Mouse (Mus musculus): Measurements from ENCODE around the gene Ica1l. TPM values are rescaled to one million over a fixed set of nuclear protein-coding genes. Genes with fewer than 3 reads are reported as not detected.
"Not testable (repeated sequence)": the region's sequence is repeated elsewhere in the genome, so short reads cannot be mapped to it uniquely, and the experiment has no call there.

Gene Ica1l
- 0.90 and 1.4 TPM in 2 replicates for polyA plus RNA-seq (2015; fragmentation: Nextera tagmentation; extraction: Ambion mirVana)

DNA sequence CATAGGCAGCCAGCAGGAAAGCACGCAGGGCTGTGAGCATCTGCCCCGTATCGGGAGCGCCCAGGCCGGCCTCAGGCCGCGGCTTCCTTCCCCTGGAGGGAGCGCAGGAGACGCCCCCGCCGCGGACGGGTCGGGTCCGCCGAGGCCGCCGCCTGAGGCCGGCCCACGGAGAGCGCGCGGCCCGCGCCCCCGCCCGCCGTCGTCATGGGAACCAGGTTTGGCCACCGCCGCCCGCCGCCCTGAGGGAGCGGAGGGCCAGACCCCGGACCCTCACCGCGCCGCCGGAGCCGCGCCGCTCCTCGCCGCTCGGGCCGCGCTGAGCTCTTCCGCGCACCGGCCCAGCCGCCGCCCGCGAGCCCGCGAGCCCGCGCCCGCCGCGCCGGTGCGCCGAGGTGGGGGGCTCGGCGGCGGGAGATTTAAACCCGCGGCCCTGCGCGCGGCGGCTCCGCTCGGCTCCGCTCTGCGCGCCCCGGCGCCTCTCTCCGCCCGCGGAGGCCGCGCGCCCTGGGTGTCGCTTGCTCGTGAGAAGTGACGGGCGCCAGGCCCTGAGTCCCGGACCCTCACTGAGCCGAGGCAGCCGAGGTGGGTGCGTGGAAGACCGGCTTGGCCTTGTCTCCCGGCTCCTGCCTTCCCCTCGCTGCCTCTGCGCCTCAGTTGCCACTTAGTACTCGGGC lies at the start of gene Ica1l:
Gene Ica1l, minus strand, starts transcription at position 389 of the 674 bp plus-strand sequence.
- TF ChIP-seq EP300 (optimal IDR thresholded peaks at IDR 0.05) (no peak), CTCF (IDR thresholded peaks at IDR 0.05; ENCODE audit: low read depth) (no peak)
- Histone ChIP-seq H3K9me3 (ENCODE audit: control insufficient read depth, low read length) (no peaks in the 10 kb centered on the region), H3K4me1 (replicated peaks; ENCODE audit: control insufficient read depth, insufficient read depth) (no peaks in the 10 kb centered on the region), H3K4me2 (replicated peaks; ENCODE audit: low read depth) (peak within 1 kb of the TSS; percentile 98), H3K27me3 (ENCODE audit: control insufficient read depth, insufficient read depth, low read length) (no peaks in the 10 kb centered on the region), H3K27ac (replicated peaks) (no peak within 1 kb of the TSS), H3K9ac (ENCODE audit: low read length) (peak within 1 kb of the TSS; percentile 61), H3K4me3 (ENCODE audit: low read depth, low read length) (peak within 1 kb of the TSS; percentile 65), H3K36me3 (ENCODE audit: control insufficient read depth, insufficient read depth, low read length) (no peaks in the 10 kb centered on the region)
- DNase-seq (ENCODE audit: low spot score) (peak; percentile 56), ATAC-seq (ENCODE audit: low FRiP score, low TSS enrichment) (peak; percentile 75)
- under 1% methylated on average over 48 of the region's 99 CpGs for WGBS

DNA sequence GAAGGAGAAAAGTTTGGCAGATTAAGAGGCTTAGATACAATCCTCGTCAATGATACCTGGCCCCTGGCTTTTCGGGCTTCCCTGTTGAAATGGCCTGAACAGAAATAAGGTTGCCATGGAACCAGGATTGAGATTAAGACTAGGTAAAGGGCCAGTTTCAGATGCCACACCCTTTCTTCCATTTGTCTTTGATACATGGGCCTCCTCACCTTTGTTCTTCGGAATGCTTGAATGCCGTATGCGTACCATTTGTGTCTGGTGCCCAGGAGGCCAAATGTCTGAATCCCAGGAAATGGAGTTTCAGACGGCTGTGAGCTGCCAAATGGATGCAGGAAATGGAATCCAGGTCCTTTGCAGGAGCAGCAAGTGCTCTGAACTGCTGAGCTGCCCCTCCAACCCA lies 33.4 kb upstream of the Ica1l start:
- TF ChIP-seq CTCF (IDR thresholded peaks at IDR 0.05; ENCODE audit: low read depth) = no peak
- no peak for TF ChIP-seq EP300 (optimal IDR thresholded peaks at IDR 0.05)
- no peak overlapping the region for H3K4me2 ChIP-seq (replicated peaks; ENCODE audit: low read depth)
- no peak for DNase-seq (ENCODE audit: low spot score)
- 84% methylated on average over 6 of the region's 6 CpGs for WGBS
- no peaks in the 10 kb centered on the region; the same call in 1 of the 2 replicates for H3K36me3 ChIP-seq (ENCODE audit: control insufficient read depth, insufficient read depth, low read length)
- no peak overlapping the region for H3K27ac ChIP-seq (replicated peaks)
- no peaks in the 10 kb centered on the region for H3K9me3 ChIP-seq (ENCODE audit: control insufficient read depth, low read length)
- H3K4me1 ChIP-seq (replicated peaks; ENCODE audit: control insufficient read depth, insufficient read depth) = no peaks in the 10 kb centered on the region
- H3K27me3 ChIP-seq (ENCODE audit: control insufficient read depth, insufficient read depth, low read length) = no peaks in the 10 kb centered on the region
- no peak for ATAC-seq (ENCODE audit: low FRiP score, low TSS enrichment)
- H3K9ac ChIP-seq (ENCODE audit: low read length) = no peak overlapping the region
- no peak overlapping the region for H3K4me3 ChIP-seq (ENCODE audit: low read depth, low read length)

DNA sequence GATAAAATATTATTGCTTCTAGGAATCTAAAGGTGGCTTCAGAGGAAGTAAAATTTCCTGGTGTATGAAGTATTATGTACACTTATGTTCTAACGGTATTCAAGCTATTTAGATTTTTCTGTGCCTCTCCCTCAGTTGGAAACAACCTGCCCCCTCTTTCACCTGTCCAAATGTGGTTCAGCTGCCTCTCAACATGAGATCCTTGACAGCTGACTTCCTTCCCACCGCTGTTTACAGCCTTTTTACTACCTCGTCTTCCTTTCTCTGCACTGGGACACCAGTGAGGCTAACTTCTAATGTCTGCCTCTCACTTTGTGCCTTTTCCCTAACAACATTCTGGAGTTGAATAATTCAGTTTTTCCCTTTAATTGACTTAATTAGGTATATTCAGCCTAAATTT lies 32.6 kb upstream of the Ica1l start:
- no peaks in the 10 kb centered on the region for H3K9me3 ChIP-seq (ENCODE audit: control insufficient read depth, low read length)
- no peak for ATAC-seq (ENCODE audit: low FRiP score, low TSS enrichment)
- no peak overlapping the region for H3K27ac ChIP-seq (replicated peaks)
- TF ChIP-seq EP300 (optimal IDR thresholded peaks at IDR 0.05) (no peak), CTCF (IDR thresholded peaks at IDR 0.05; ENCODE audit: low read depth) (no peak)
- 74% methylated on average over 3 of the region's 3 CpGs for WGBS
- H3K27me3 ChIP-seq (ENCODE audit: control insufficient read depth, insufficient read depth, low read length) = no peaks in the 10 kb centered on the region
- no peak overlapping the region for H3K9ac ChIP-seq (ENCODE audit: low read length)
- DNase-seq (ENCODE audit: low spot score) = no peak
- no peak overlapping the region for H3K4me2 ChIP-seq (replicated peaks; ENCODE audit: low read depth)
- no peak overlapping the region for H3K4me3 ChIP-seq (ENCODE audit: low read depth, low read length)
- no peaks in the 10 kb centered on the region; the same call in 1 of the 2 replicates for H3K36me3 ChIP-seq (ENCODE audit: control insufficient read depth, insufficient read depth, low read length)
- H3K4me1 ChIP-seq (replicated peaks; ENCODE audit: control insufficient read depth, insufficient read depth) = no peaks in the 10 kb centered on the region

- ATAC-seq (ENCODE audit: low FRiP score, low TSS enrichment) = no peak
- Histone ChIP-seq H3K4me2 (replicated peaks; ENCODE audit: low read depth) (no peak overlapping the region), H3K9ac (ENCODE audit: low read length) (no peak overlapping the region), H3K4me1 (replicated peaks; ENCODE audit: control insufficient read depth, insufficient read depth) (no peaks in the 10 kb centered on the region), H3K9me3 (ENCODE audit: control insufficient read depth, low read length) (no peaks in the 10 kb centered on the region), H3K36me3 (ENCODE audit: control insufficient read depth, insufficient read depth, low read length) (no peaks in the 10 kb centered on the region), H3K4me3 (ENCODE audit: low read depth, low read length) (no peak overlapping the region), H3K27me3 (ENCODE audit: control insufficient read depth, insufficient read depth, low read length) (no peaks in the 10 kb centered on the region), H3K27ac (replicated peaks) (no peak overlapping the region)
- 71% methylated on average over 2 of the region's 2 CpGs for WGBS
- no peak for DNase-seq (ENCODE audit: low spot score)
- no peak for TF ChIP-seq EP300 (optimal IDR thresholded peaks at IDR 0.05)
Measured at GRCm38 (mm10) chr1:60074935-60075334, 32.0 kb upstream of the Ica1l start.

DNA sequence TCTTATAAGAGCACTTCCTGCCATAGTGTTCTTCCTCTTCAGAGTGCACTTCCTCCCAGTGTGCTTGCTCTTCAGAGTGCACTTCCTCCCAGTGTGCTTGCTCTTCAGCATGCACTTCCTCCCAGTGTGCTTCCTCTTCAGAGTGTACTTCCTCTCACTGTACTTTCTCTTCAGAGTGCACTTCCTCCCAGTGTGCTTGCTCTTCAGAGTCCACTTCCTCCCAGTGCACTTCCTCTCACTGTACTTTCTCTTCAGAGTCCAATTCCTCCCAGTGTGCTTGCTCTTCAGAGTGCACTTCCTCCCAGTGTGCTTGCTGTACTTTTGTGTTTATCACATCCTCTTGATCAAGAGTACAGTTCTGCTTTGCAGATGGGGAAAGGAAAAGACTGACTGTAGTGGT lies 27.7 kb upstream of the Ica1l start:
- DNase-seq (ENCODE audit: low spot score); H3K9ac ChIP-seq (ENCODE audit: low read length); ATAC-seq (ENCODE audit: low FRiP score, low TSS enrichment); H3K4me2 ChIP-seq (replicated peaks; ENCODE audit: low read depth); H3K4me1 ChIP-seq (replicated peaks; ENCODE audit: control insufficient read depth, insufficient read depth); H3K27me3 ChIP-seq (ENCODE audit: control insufficient read depth, insufficient read depth, low read length); H3K36me3 ChIP-seq (ENCODE audit: control insufficient read depth, insufficient read depth, low read length); H3K27ac ChIP-seq (replicated peaks); H3K4me3 ChIP-seq (ENCODE audit: low read depth, low read length); H3K9me3 ChIP-seq (ENCODE audit: control insufficient read depth, low read length): not testable (repeated sequence)

DNA sequence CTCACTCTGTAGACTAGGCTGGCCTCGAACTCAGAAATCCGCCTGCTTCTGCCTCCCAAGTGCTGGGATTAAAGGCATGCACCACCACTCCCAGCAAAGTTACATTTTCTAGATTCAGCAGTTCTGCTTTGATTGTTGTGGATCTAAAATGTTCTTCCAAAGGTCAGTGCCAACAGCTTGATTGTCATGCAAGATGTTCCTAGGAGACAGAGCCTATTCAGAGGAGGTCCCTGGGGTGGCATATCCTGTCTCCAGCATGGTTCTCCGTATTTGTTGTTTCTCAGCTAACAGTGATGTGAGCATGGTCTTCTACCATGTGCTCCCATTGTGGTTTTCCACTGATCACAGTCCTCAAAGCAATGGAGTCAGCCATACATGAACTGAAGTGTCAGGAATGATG lies 13.3 kb upstream of the Ica1l start:
- ATAC-seq (ENCODE audit: low FRiP score, low TSS enrichment) = no peak
- 85% methylated on average over 3 of the region's 3 CpGs for WGBS

More for the DNA sequence above, 13.3 kb upstream of the Ica1l start:
- H3K4me1 ChIP-seq (replicated peaks; ENCODE audit: control insufficient read depth, insufficient read depth) = no peaks in the 10 kb centered on the region
- H3K4me3 ChIP-seq (ENCODE audit: low read depth, low read length) = no peak overlapping the region
- no peak overlapping the region for H3K9ac ChIP-seq (ENCODE audit: low read length)
- no peak for DNase-seq (ENCODE audit: low spot score)
- no peak overlapping the region for H3K4me2 ChIP-seq (replicated peaks; ENCODE audit: low read depth)
- no peaks in the 10 kb centered on the region for H3K9me3 ChIP-seq (ENCODE audit: control insufficient read depth, low read length)
- no peak overlapping the region for H3K27ac ChIP-seq (replicated peaks)
- no peaks in the 10 kb centered on the region for H3K36me3 ChIP-seq (ENCODE audit: control insufficient read depth, insufficient read depth, low read length)
- no peaks in the 10 kb centered on the region for H3K27me3 ChIP-seq (ENCODE audit: control insufficient read depth, insufficient read depth, low read length)
- TF ChIP-seq CTCF (IDR thresholded peaks at IDR 0.05; ENCODE audit: low read depth) = no peak
- no peak for TF ChIP-seq EP300 (optimal IDR thresholded peaks at IDR 0.05)
